Mouse (Mus musculus): Measurements from ENCODE around the gene Phf3.

The Phf3 gene

GRCm38 (mm10) chr1:30772851-30773250, 100.9 kb downstream of the Phf3 start:
- in situ Hi-C loops (cut with MboI, MseI) = loop anchor here (5.0 kb wide), 1 partner anchor 379 kb away; no protein-coding TSS in a partner anchor

- in situ Hi-C loops (cut with MboI, MseI) = loop anchor here (5.0 kb wide), 1 partner anchor 381 kb away; no protein-coding TSS in a partner anchor
Measured at GRCm38 (mm10) chr1:30771772-30772171, 101.9 kb downstream of the Phf3 start.

- in situ Hi-C loops (cut with MboI, MseI) = loop anchor here (5.0 kb wide), 1 partner anchor 382 kb away; no protein-coding TSS in a partner anchor
Measured at GRCm38 (mm10) chr1:30770599-30770998, 103.1 kb downstream of the Phf3 start.

GRCm38 (mm10) chr1:30756794-30757193, 116.9 kb downstream of the Phf3 start:
- in situ Hi-C loops (cut with MboI, MseI) = no loop called here

GRCm38 (mm10) chr1:30755453-30756224, 118.1 kb downstream of the Phf3 start:
- in situ Hi-C loops (cut with MboI, MseI) = no loop called here

Measured in T-helper 1 cell (primary cell).